Mouse (Mus musculus) forebrain, embryonic 12.5 days (tissue): ENCODE measurements around the gene Zfp239. TPM values are rescaled to one million over a fixed set of nuclear protein-coding genes. Genes with fewer than 3 reads are reported as not detected.
A peak's percentile ranks its signal among the peaks of the same experiment; 100 is the strongest.
"Not testable (repeated sequence)": the region's sequence is repeated elsewhere in the genome, so short reads cannot be mapped to it uniquely, and the experiment has no call there.

ENCODE experiments used
- ATAC-seq: fragments of 200-750 bp; cut with Nextera tagmentation; 2 replicates; pipeline ENCODE4 v1.8.0; 2017; ENCODE audit warnings: moderate TSS enrichment; ENCODE audit not compliant: low FRiP score
- H3K27ac ChIP-seq: fragments of 300-500 bp; sonication (generic); 2 replicates; pipeline ENCODE4 v1.5.1; 2016; ENCODE audit warnings: mild to moderate bottlenecking
- H3K27me3 ChIP-seq: fragments of 300-500 bp; sonication (generic); 2 replicates; pipeline ENCODE4 v1.6.1; 2016; ENCODE audit warnings: mild to moderate bottlenecking
- H3K36me3 ChIP-seq: fragments of 300-500 bp; sonication (generic); replicated peaks from 2 replicates; pipeline ENCODE4 v1.6.1; 2016; ENCODE audit warnings: mild to moderate bottlenecking
- H3K4me1 ChIP-seq: fragments of 300-500 bp; sonication (generic); 2 replicates; pipeline ENCODE4 v1.6.1; 2016
- H3K4me2 ChIP-seq: fragments of 300-500 bp; sonication (generic); 2 replicates; pipeline ENCODE4 v1.6.1; 2016; ENCODE audit warnings: mild to moderate bottlenecking, moderate library complexity
- H3K4me3 ChIP-seq: fragments of 300-500 bp; sonication (generic); replicated peaks from 2 replicates; pipeline ENCODE4 v1.5.1; 2016; ENCODE audit warnings: mild to moderate bottlenecking
- H3K9ac ChIP-seq: fragments of 300-500 bp; sonication (generic); 2 replicates; pipeline ENCODE4 v1.6.1; 2016; ENCODE audit warnings: mild to moderate bottlenecking
- H3K9me3 ChIP-seq: fragments of 300-500 bp; sonication (generic); 2 replicates; pipeline ENCODE4 v1.6.1; 2016
- WGBS: fragments of 180-500 bp; shearing (Covaris S2); methylation state at CpG from one replicate; pipeline ENCODE4 v1.1.7; 2016; 5-methylcytosine and 5-hydroxymethylcytosine counted together
- polyA plus RNA-seq: library from polyadenylated mRNA; unstranded; fragments of >200 nt; fragmentation: Nextera tagmentation; extraction: Ambion mirVana; gene quantifications from 2 replicates; pipeline ENCODE4 v1.2.1, GENCODE M21; 2016

Gene Zfp239
- 13.1 and 16.1 TPM in 2 replicates for polyA plus RNA-seq

- H3K4me2 ChIP-seq, result peak within 1 kb of the TSS; percentile 89
- 63% methylated on average over 6 of the region's 6 CpGs for WGBS
- H3K9ac ChIP-seq, result peak within 1 kb of the TSS; percentile 69
- H3K27ac ChIP-seq, result no peak within 1 kb of the TSS
- no peaks in the 10 kb centered on the region for H3K27me3 ChIP-seq
- H3K9me3 ChIP-seq, result no peaks in the 10 kb centered on the region
- peak within 1 kb of the TSS; percentile 74 for H3K4me3 ChIP-seq
- peaks cover 14% of the 10 kb centered on the region for H3K4me1 ChIP-seq
- no peaks in the 10 kb centered on the region for H3K36me3 ChIP-seq
- ATAC-seq, result no peak
Observed at GRCm38 (mm10) chr6:117861848-117862247, at the start of gene Zfp239. Zfp239 (plus strand) TSS chr6:117862100.

DNA sequence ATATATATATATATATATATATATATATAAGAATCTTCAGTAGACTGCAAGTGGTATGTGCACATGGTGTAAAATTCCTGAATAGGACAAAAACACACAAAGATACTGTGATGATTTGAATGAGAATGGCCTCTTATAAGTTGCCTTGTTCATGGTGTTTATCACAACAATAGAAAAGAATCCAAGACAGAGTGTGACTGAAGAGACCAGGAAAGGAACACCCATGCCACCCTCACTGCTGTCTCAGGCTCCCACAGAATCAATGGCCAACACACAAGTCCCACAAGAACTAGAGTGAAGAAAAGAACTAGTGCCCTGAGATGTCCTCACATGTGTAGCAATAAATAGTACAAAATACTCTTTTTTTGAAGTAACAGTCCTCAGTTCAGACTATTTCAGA is 47.2 kb upstream of the Zfp239 start:
- H3K27ac ChIP-seq, result no peak overlapping the region
- no peaks in the 10 kb centered on the region for H3K36me3 ChIP-seq
- H3K9me3 ChIP-seq, result no peaks in the 10 kb centered on the region
- ATAC-seq, result no peak
- H3K27me3 ChIP-seq, result no peaks in the 10 kb centered on the region
- no peak overlapping the region for H3K4me3 ChIP-seq
- H3K9ac ChIP-seq, result no peak overlapping the region
- no peak overlapping the region for H3K4me2 ChIP-seq
- no peaks in the 10 kb centered on the region; the same call in 1 of the 2 replicates for H3K4me1 ChIP-seq

- no peak for ATAC-seq
- Histone ChIP-seq H3K27me3 (no peaks in the 10 kb centered on the region), H3K4me3 (no peak overlapping the region), H3K27ac (no peak overlapping the region), H3K4me1 (no peaks in the 10 kb centered on the region; the same call in 1 of the 2 replicates), H3K4me2 (no peak overlapping the region), H3K9me3 (no peaks in the 10 kb centered on the region), H3K9ac (no peak overlapping the region), H3K36me3 (no peaks in the 10 kb centered on the region)
- WGBS, result 85% methylated on average over 4 of the region's 5 CpGs
Observed at GRCm38 (mm10) chr6:117817108-117817541, 44.8 kb upstream of the Zfp239 start.

- 90% methylated on average over 14 of the region's 14 CpGs for WGBS
- no peaks in the 10 kb centered on the region for H3K27me3 ChIP-seq
- H3K4me1 ChIP-seq, result no peaks in the 10 kb centered on the region; the same call in 1 of the 2 replicates
- H3K36me3 ChIP-seq, result no peaks in the 10 kb centered on the region
- ATAC-seq, result no peak
- H3K9ac ChIP-seq, result no peak overlapping the region
- H3K4me3 ChIP-seq, result no peak overlapping the region
- no peak overlapping the region for H3K27ac ChIP-seq
- H3K4me2 ChIP-seq, result no peak overlapping the region
- H3K9me3 ChIP-seq, result no peaks in the 10 kb centered on the region
Observed at GRCm38 (mm10) chr6:117820327-117820726, 41.6 kb upstream of the Zfp239 start.

DNA sequence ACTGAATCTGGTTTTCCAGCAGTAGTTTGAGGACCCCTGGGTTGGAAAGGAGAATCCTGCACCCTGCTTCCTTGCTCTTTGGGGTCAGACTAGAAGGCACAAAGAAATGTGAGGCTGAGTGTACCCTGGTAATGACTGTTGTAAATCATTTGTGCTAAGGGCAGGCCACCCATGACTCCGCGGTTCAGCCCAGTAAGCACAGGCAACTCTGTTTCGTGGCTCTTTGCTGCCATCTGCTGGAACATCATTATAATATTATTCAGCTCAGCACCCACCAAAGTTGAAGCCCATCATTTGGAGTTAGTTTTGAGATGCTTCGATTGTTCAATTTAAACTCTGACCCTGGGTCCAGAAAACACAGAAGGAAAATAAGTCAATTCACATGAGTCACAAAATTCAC is 36.5 kb upstream of the Zfp239 start:
- no peak overlapping the region for H3K27ac ChIP-seq
- no peak overlapping the region for H3K9ac ChIP-seq
- H3K9me3 ChIP-seq, result no peaks in the 10 kb centered on the region
- WGBS, result 21% methylated on average over 4 of the region's 4 CpGs
- no peak overlapping the region for H3K4me3 ChIP-seq
- no peaks in the 10 kb centered on the region for H3K36me3 ChIP-seq
- ATAC-seq, result peak; percentile 80
- peaks cover 5% of the 10 kb centered on the region; the same call in 1 of the 2 replicates for H3K27me3 ChIP-seq
- no peak overlapping the region for H3K4me2 ChIP-seq
- no peaks in the 10 kb centered on the region for H3K4me1 ChIP-seq

GRCm38 (mm10) chr6:117828273-117828672 is 33.6 kb upstream of the Zfp239 start:
- no peaks in the 10 kb centered on the region for H3K9me3 ChIP-seq
- no peak overlapping the region for H3K9ac ChIP-seq
- H3K27ac ChIP-seq, result no peak overlapping the region
- no peaks in the 10 kb centered on the region for H3K4me1 ChIP-seq
- no peak overlapping the region for H3K4me2 ChIP-seq
- H3K36me3 ChIP-seq, result no peaks in the 10 kb centered on the region
- 20% methylated on average over 9 of the region's 9 CpGs for WGBS
- ATAC-seq, result 0 out of 2 replicates have a peak, but pooled peaks have one; percentile 3
- H3K4me3 ChIP-seq, result no peak overlapping the region
- peaks cover 5% of the 10 kb centered on the region; the same call in 1 of the 2 replicates for H3K27me3 ChIP-seq

DNA sequence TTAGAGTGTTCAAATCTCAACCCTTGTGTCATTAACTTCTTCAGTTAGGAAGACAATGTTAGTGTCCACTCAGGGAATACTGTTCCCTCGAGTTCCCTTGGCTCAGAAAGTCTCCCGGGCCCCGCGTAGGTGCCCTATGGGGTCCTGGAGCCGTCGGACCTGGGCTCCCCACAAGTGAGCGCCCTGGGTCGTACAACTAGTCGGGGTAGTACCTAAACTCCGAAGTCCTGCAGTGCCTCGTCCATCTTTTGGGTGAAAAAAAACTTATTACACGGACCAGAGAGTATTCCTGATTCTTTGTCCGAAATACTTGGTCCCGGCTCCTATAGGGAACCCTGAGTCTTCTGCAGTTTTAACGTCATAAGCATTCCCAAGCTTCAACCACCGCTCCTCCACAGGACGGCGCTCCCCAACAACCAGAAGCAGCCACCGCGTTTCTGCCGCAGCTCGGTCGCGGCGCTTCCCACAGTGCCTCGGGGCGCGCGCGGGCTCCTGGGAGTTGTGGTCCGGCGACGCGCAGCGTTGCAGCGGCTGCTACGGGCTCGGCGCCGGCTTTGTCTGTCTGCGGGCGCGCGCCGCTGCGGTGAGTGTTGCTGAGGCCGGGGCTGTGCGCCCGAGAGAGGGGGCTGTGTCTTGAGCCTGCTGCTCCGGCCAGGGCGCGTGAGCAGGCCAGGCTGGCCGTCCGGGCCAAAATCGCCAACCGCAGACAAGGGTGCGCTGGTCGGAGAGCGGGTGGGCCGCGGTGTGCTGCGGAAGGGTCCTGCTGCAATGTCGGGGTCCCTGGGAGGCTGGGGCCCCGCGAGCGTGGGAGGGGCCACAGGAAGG is 21.0 kb upstream of the Zfp239 start, which contains the start of gene Zfp637:
TSS of gene Zfp637 (plus strand) at position 495 of the 825 bp plus-strand sequence.
- H3K27me3 ChIP-seq, result 0 out of 2 replicates have a peak, but pooled peaks cover 1% of the 10 kb centered on the region

GRCm38 (mm10) chr6:117841511-117841955 is 20.4 kb upstream of the Zfp239 start:
- Histone ChIP-seq H3K4me3 (peak overlapping the region; percentile 88), H3K27me3 (no peaks in the 10 kb centered on the region), H3K4me1 (peaks cover 13% of the 10 kb centered on the region), H3K36me3 (peaks cover 35% of the 10 kb centered on the region), H3K9ac (peak overlapping the region; percentile 97), H3K9me3 (no peaks in the 10 kb centered on the region), H3K27ac (peak overlapping the region; percentile 96), H3K4me2 (peak overlapping the region; percentile 67)
- WGBS, result 17% methylated on average over 12 of the region's 12 CpGs
- ATAC-seq, result peak; percentile 14

More for the DNA sequence above, 21.0 kb upstream of the Zfp239 start, which contains the start of gene Zfp637:
- H3K9ac ChIP-seq, result peak within 1 kb of the TSS; percentile 97
- H3K4me2 ChIP-seq, result peak within 1 kb of the TSS; percentile 67
- under 1% methylated on average over 66 of the region's 66 CpGs for WGBS
- H3K36me3 ChIP-seq, result peaks cover 29% of the 10 kb centered on the region
- H3K9me3 ChIP-seq, result no peaks in the 10 kb centered on the region
- peak within 1 kb of the TSS; percentile 96 for H3K27ac ChIP-seq
- peak; percentile 97 for ATAC-seq
- H3K4me1 ChIP-seq, result peaks cover 13% of the 10 kb centered on the region
- peak within 1 kb of the TSS; percentile 88 for H3K4me3 ChIP-seq

DNA sequence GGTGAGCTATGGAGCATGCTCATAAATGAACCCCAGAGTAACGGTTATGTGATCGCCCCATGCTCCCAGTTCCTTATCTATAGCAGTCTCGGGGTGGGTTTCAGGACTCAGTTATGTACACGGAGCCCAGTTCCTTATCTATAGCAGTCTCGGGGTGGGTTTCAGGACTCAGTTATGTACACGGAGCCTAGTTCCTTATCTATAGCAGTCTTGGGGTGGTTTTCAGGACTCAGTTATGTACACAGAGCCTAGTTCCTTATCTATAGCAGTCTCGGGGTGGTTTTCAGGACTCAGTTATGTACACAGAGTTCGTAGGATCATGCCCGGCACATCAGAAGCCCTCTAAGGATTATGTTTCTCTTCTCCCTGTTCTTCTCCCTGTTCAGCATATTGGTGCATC is 17.3 kb upstream of the Zfp239 start:
- 93% methylated on average over 9 of the region's 9 CpGs for WGBS
- H3K36me3 ChIP-seq, result peaks cover 62% of the 10 kb centered on the region

DNA sequence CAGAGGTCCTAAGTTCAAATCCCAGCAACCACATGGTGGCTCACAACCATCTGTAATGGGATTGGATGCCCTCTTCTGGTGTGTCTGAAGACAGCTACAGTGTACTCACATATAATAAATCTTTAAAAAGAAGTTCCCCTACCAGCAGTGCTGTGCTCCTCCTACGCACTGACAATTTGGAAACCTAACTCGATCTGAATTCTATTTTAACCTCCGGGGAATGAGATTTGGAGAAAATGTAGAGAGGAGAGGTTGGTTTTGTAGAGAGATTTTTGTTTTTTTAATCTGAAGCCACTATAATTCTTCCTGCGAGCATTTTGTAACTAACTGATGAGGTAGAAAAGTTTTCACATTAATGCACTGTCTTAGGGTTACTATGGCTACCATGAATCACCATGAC is 15.2 kb upstream of the Zfp239 start:
- peaks cover 68% of the 10 kb centered on the region for H3K36me3 ChIP-seq
- WGBS, result 96% methylated on average over 4 of the region's 4 CpGs

More for the DNA sequence above, 17.3 kb upstream of the Zfp239 start:
- Histone ChIP-seq H3K4me1 (peaks cover 13% of the 10 kb centered on the region), H3K9ac (no peak overlapping the region), H3K27me3 (no peaks in the 10 kb centered on the region), H3K9me3 (no peaks in the 10 kb centered on the region), H3K4me3 (no peak overlapping the region), H3K4me2 (no peak overlapping the region), H3K27ac (no peak overlapping the region)
- no peak for ATAC-seq

DNA sequence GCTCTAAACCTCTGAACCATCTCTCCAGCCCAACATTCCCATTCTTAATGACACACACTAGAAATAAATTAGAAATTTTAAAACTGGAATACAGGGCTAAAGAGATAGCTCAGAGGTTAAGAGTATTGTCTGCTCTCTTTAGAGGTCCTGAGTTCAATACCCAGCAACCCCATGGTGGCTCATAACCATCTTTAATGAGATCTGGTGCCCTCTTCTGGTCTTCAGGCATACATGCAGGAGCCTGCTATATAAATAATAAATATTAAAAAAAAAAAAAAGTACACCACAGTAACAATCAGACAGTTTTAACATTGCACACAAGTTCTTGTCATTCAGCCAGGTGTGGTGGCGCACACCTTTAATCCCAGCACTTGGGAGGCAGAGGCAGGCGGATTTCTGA is 14.1 kb upstream of the Zfp239 start:
- no peak overlapping the region for H3K9ac ChIP-seq
- no peak overlapping the region for H3K4me3 ChIP-seq
- H3K9me3 ChIP-seq, result no peaks in the 10 kb centered on the region
- peaks cover 68% of the 10 kb centered on the region for H3K36me3 ChIP-seq
- H3K27ac ChIP-seq, result no peak overlapping the region
- H3K4me1 ChIP-seq, result no peaks in the 10 kb centered on the region
- no peak for ATAC-seq
- no peak overlapping the region for H3K4me2 ChIP-seq
- WGBS, result 98% methylated on average over 2 of the region's 2 CpGs
- no peaks in the 10 kb centered on the region for H3K27me3 ChIP-seq

More for the DNA sequence above, 15.2 kb upstream of the Zfp239 start:
- not testable (repeated sequence) for H3K4me1 ChIP-seq, H3K27ac ChIP-seq, H3K4me3 ChIP-seq, H3K27me3 ChIP-seq, H3K9ac ChIP-seq, H3K4me2 ChIP-seq, H3K9me3 ChIP-seq, ATAC-seq

DNA sequence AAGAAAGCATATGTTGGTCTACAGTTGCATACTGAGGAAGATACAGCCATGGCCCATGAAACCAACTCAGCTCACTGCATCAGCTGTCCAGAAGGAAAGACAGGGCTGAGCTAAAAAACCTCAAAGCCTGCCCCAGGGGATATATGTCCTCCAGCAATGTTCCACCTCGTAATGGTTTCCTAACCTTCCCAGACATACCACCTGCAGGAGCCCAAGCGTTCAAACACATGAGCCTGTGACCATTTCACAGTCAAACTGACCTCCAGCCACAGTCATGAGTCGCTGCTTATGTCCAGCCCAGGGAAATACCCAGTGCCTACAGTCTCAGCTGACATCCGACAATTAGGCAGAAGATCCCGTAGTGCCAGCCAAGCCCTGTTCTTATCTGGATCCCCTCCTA is 13.3 kb upstream of the Zfp239 start:
- Histone ChIP-seq H3K4me3 (no peak overlapping the region), H3K27me3 (no peaks in the 10 kb centered on the region), H3K36me3 (peaks cover 63% of the 10 kb centered on the region), H3K4me2 (no peak overlapping the region), H3K27ac (no peak overlapping the region), H3K4me1 (no peaks in the 10 kb centered on the region), H3K9me3 (no peaks in the 10 kb centered on the region), H3K9ac (no peak overlapping the region)
- no peak for ATAC-seq
- 93% methylated on average over 5 of the region's 5 CpGs for WGBS
